Mouse (Mus musculus) layer of hippocampus, adult 9-10 months (tissue): ENCODE data around the gene Ugt1a6b.
"Not testable (repeated sequence)": the region's sequence is repeated elsewhere in the genome, so short reads cannot be mapped to it uniquely, and the experiment has no call there.

ENCODE experiments used
- DNase-seq: peaks from one replicate; pipeline ENCODE4 v3.0.0; 2022; ENCODE audit warnings: low spot score

Gene Ugt1a6b

GRCm38 (mm10) chr1:88121521-88121920 lies 18.5 kb downstream of the Ugt1a6b start:
- not testable (repeated sequence) for DNase-seq

- DNase-seq, result not testable (repeated sequence)
Observed at GRCm38 (mm10) chr1:88125827-88126360, 22.8 kb downstream of the Ugt1a6b start.

GRCm38 (mm10) chr1:88129091-88129490 lies 26.0 kb downstream of the Ugt1a6b start:
- not testable (repeated sequence) for DNase-seq

- not testable (repeated sequence) for DNase-seq
Observed at GRCm38 (mm10) chr1:88130223-88130622, 27.2 kb downstream of the Ugt1a6b start.

- DNase-seq, result no peak
Observed at GRCm38 (mm10) chr1:88133908-88134456, 30.9 kb downstream of the Ugt1a6b start.

- not testable (repeated sequence) for DNase-seq
Observed at GRCm38 (mm10) chr1:88134457-88135011, 31.5 kb downstream of the Ugt1a6b start, which contains the start of gene Ugt1a6a. Gene Ugt1a6a (plus strand): TSS chr1:88134809.

- DNase-seq, result not testable (repeated sequence)
Observed at GRCm38 (mm10) chr1:88135229-88135904, 32.3 kb downstream of the Ugt1a6b start.

- no peak for DNase-seq
Observed at GRCm38 (mm10) chr1:88136646-88137045, 33.6 kb downstream of the Ugt1a6b start.

- no peak for DNase-seq
Observed at GRCm38 (mm10) chr1:88137264-88137663, 34.2 kb downstream of the Ugt1a6b start.

GRCm38 (mm10) chr1:88138145-88138544 lies 35.1 kb downstream of the Ugt1a6b start:
- DNase-seq, result no peak

- DNase-seq, result not testable (repeated sequence)
Observed at GRCm38 (mm10) chr1:88140492-88140891, 37.4 kb downstream of the Ugt1a6b start.

- peak; percentile 17 for DNase-seq
Observed at GRCm38 (mm10) chr1:88143966-88144675, 41.1 kb downstream of the Ugt1a6b start.

- not testable (repeated sequence) for DNase-seq
Observed at GRCm38 (mm10) chr1:88145278-88145677, 42.2 kb downstream of the Ugt1a6b start.

- DNase-seq, result not testable (repeated sequence)
Observed at GRCm38 (mm10) chr1:88150133-88150532, 47.1 kb downstream of the Ugt1a6b start.

GRCm38 (mm10) chr1:88158430-88158829 lies 55.4 kb downstream of the Ugt1a6b start:
- no peak for DNase-seq

- no peak for DNase-seq
Observed at GRCm38 (mm10) chr1:88165711-88166110, 62.7 kb downstream of the Ugt1a6b start, which contains the start of gene Ugt1a5. Gene Ugt1a5 (plus strand): TSS chr1:88166012.

GRCm38 (mm10) chr1:88172190-88172589 lies 69.1 kb downstream of the Ugt1a6b start:
- DNase-seq, result not testable (repeated sequence)

- DNase-seq, result no peak
Observed at GRCm38 (mm10) chr1:88179657-88180056, 76.6 kb downstream of the Ugt1a6b start.

- no peak for DNase-seq
Observed at GRCm38 (mm10) chr1:88186325-88186935, 83.4 kb downstream of the Ugt1a6b start.

- DNase-seq, result no peak
Observed at GRCm38 (mm10) chr1:88192136-88192535, 89.1 kb downstream of the Ugt1a6b start.

GRCm38 (mm10) chr1:88195687-88196086 lies 92.6 kb downstream of the Ugt1a6b start:
- no peak for DNase-seq

GRCm38 (mm10) chr1:88197443-88197842 lies 94.4 kb downstream of the Ugt1a6b start:
- DNase-seq, result no peak
